Mouse (Mus musculus) liver, embryonic 14.5 days (tissue): Measurements from ENCODE around the gene Recql.

Experiments
- CTCF ChIP-seq: IDR thresholded peaks from 2 replicates; pipeline ENCODE4 v1.5.1; 2016; ENCODE audit warnings: antibody characterized with exemption, low read depth, control low read depth
- EP300 ChIP-seq: IDR thresholded peaks from 2 replicates; pipeline ENCODE4 v1.6.1; 2016; ENCODE audit warnings: antibody characterized with exemption, low read depth

GRCm38 (mm10) chr6:142347431-142348385, 39.2 kb downstream of the Recql start:
- TF ChIP-seq CTCF (no peak), EP300 (no peak)
